Mouse (Mus musculus): ENCODE data around the gene Sh3gl1.
A peak's percentile ranks its signal among the peaks of the same experiment; 100 is the strongest.

The Sh3gl1 gene

GRCm38 (mm10) chr17:56018347-56019131 lies 17.9 kb downstream of the Sh3gl1 start:
- DNase-seq = peak; percentile 87

- DNase-seq = peak; percentile 62
Measured at GRCm38 (mm10) chr17:56017848-56018247, 18.6 kb downstream of the Sh3gl1 start.

GRCm38 (mm10) chr17:56016793-56017785 lies 19.3 kb downstream of the Sh3gl1 start:
- peak; percentile 63 for DNase-seq

- no peak for DNase-seq
Measured at GRCm38 (mm10) chr17:56016382-56016781, 20.1 kb downstream of the Sh3gl1 start.

- no peak for DNase-seq
Measured at GRCm38 (mm10) chr17:56015293-56015692, 21.1 kb downstream of the Sh3gl1 start.

- peak; percentile 65 for DNase-seq
Measured at GRCm38 (mm10) chr17:56011441-56011840, 25.0 kb downstream of the Sh3gl1 start.

GRCm38 (mm10) chr17:56010681-56011080 lies 25.8 kb downstream of the Sh3gl1 start:
- peak; percentile 85 for DNase-seq

- peak; percentile 61 for DNase-seq
Measured at GRCm38 (mm10) chr17:56010255-56010654, 26.2 kb downstream of the Sh3gl1 start.

- no peak for DNase-seq
Measured at GRCm38 (mm10) chr17:56009962-56010240, 26.5 kb downstream of the Sh3gl1 start.

- peak; percentile 93 for DNase-seq
Measured at GRCm38 (mm10) chr17:56009088-56009961, 27.1 kb downstream of the Sh3gl1 start.

- peak; percentile 95 for DNase-seq
Measured at GRCm38 (mm10) chr17:56008356-56009087, 27.9 kb downstream of the Sh3gl1 start.

- peak; percentile 62 for DNase-seq
Measured at GRCm38 (mm10) chr17:56007444-56008355, 28.7 kb downstream of the Sh3gl1 start.

- peak; percentile 68 for DNase-seq
Measured at GRCm38 (mm10) chr17:56006956-56007355, 29.5 kb downstream of the Sh3gl1 start.

GRCm38 (mm10) chr17:56005415-56006061 lies 30.9 kb downstream of the Sh3gl1 start, which contains the start of the genes Stap2 and Mpnd:
Stap2 (minus strand) TSS chr17:56005584.
Mpnd (plus strand) TSS chr17:56005711.
- DNase-seq = peak; percentile 74

GRCm38 (mm10) chr17:56003000-56003399 lies 33.4 kb downstream of the Sh3gl1 start:
- peak; percentile 63 for DNase-seq

- no peak for DNase-seq
Measured at GRCm38 (mm10) chr17:55999794-56000499, 36.5 kb downstream of the Sh3gl1 start.

GRCm38 (mm10) chr17:55996007-55996406 lies 40.4 kb downstream of the Sh3gl1 start:
- DNase-seq = no peak

- no peak for DNase-seq
Measured at GRCm38 (mm10) chr17:55990278-55990898, 46.0 kb downstream of the Sh3gl1 start.

Measured in cerebellum, adult 9-10 months (tissue).